Mouse (Mus musculus): ENCODE results near the gene Sgca.
A peak's percentile ranks its signal among the peaks of the same experiment; 100 is the strongest.
"Not testable (repeated sequence)": the region's sequence is repeated elsewhere in the genome, so short reads cannot be mapped to it uniquely, and the experiment has no call there.

Gene Sgca

DNA sequence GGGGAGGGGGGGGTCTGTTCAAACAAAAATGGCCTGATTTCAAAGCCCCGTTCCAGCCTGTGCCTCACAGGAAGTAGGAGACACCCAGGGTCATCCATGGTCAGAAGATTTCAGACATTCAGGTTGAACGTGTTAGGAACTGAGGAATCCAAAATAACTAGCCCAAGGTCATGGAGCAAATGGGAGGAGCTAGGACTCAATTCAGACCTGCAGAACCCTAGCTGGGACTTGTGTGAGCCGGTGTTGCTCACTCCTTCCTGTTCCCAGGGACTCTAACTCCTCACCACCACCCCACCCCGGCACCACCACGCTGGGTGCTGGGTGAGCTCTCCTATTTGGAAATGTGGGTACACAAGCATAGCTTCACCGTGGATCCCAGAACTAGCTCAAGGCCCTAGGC lies 11.2 kb upstream of the Sgca start:
- no peak for DNase-seq (ENCODE audit: low read depth)

DNA sequence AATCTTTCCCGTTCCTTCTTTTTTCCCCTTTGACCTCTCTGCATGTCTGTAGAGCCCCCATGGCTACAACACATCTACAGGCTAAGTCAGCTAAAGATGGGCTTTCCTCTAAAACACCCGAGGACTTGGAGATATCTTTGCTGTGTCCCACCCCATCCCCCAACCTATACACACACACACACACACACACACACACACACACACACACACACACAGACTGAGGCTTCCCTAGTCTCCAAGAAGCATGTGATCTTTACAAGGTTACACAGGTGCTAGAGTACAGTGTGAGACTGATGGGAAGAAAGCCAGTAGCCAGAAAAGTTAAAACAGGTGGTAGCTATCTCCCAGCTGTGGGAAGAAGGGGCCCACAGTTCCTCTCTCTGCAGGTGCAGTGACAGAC lies 10.3 kb upstream of the Sgca start:
- no peak for DNase-seq (ENCODE audit: low read depth)

DNA sequence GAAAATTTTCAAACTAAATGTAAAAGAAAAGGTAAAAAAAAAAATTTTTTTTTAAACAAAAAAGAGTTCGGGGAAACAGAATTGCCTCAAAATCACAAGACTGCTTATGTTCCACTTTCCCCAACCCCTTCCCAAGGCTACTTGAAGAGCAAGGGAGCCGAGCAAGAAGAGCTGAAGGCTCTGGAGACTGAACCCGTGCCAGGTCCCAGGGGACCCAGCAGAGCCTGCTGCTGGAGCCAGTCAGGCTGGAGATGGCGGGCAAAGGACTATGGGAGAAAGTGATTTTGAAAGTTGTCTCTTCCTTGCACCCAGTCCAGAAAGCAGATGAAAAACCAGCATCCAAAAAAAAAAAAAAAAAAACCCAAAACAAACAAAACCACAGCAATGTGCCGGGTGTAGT lies 9.7 kb upstream of the Sgca start:
- no peak for DNase-seq (ENCODE audit: low read depth)

DNA sequence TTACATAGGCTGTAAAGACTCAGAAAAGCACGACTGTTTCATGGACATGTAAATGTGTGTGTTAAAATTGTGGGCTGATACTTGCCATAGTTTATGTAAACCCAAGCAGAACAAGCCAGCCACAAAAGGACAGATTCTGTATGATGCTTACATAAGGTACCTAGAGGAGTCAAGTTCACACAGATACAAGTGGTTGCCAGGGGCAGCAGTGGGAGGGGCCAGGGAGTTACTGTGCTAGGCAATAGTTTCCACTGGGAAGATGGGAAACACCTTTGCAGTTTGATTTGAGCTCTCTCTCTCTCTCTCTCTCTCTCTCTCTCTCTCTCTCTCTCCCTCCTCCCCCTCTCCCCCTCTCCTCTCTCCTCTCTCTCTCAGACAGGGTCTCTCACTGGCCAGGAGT lies 9.0 kb upstream of the Sgca start:
- no peak for DNase-seq (ENCODE audit: low read depth)

DNA sequence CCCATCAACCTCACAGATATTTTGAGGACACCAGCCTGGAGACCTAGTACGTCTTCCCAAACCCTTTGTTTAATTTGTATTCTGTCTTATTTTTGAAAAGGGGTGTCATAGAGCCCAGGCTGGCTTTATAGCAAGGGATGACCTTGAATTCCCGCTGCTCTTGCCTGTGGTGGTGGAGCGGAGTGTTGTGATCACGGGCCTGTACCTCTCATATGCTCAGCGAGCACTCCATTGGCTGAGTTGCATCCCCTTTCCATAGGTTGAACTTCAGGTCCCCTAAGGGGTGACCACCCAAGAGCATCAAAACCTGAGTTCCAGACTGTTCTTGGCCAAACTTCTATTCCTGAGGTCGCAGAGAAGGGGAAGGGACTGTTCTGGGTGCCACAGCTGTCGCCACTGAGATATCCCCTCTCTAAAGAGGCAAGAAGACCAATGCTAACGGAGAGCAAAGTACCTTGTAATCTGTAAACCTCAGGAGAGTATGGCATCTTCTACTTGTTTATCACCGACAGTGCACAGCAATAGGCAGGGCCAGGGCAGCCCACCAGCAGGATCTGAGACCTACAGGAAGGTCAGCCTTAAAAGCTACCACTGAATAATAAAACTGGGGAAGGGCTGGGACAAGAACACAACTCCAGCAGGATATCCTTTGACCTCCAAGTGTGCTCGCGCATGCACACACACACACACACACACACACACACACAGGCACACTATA lies 3.5 kb upstream of the Sgca start:
- DNase-seq (ENCODE audit: low read depth) = no peak

DNA sequence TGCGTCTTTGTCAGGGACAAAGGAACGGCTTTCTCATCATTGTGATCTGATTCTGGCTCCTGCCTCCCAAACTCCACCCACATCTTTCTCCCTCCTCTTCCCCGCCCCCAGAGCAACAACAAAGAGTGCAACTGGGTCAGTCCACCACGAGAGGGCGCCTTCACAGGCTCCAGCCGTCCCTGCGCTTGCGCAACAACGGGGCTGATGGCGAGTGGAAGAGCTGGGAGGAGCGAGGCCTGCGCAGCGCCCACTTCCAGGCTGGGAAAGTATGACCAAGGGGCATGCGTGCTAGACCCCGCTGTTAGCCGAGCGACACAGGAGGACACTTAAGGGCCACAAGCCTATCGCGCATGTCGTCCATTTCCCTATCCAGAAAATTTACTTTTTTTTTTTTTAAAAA lies 2.8 kb upstream of the Sgca start:
- DNase-seq (ENCODE audit: low read depth) = peak; percentile 96

DNA sequence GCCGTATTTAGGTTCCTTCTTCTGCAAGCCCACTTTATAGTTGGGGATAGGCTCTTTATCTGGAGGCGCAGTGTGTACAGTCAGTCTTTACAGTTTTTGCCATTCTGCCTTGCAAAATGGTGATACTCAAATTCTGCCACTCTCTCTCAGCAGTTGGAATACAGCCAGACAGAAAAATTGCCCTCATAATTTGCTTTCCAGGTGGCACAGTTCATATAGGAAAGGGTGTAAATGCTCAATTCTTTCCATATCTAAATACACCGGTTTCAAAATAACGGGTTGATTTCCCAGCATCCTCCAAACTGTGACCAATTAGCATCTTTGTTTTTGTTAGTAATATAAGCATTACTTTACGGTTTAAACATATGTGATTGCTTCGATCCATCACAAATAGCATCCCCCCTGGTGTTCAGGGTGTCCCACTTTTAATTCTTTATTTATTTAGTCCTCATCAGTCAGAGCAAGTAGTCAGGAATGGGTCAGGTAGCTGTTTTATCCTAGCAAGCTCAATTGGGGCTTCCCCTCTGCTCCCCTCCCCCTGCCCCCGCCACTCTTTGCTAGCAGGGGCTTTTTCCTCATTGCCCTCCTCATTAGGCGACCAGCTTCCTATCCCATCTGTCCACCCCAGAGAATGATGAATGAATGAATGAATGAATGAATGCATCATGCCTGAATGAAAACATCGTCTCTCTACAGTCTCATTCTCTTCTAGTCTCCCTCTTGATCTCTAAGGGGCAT lies 2.2 kb upstream of the Sgca start:
- no peak for DNase-seq (ENCODE audit: low read depth)

DNA sequence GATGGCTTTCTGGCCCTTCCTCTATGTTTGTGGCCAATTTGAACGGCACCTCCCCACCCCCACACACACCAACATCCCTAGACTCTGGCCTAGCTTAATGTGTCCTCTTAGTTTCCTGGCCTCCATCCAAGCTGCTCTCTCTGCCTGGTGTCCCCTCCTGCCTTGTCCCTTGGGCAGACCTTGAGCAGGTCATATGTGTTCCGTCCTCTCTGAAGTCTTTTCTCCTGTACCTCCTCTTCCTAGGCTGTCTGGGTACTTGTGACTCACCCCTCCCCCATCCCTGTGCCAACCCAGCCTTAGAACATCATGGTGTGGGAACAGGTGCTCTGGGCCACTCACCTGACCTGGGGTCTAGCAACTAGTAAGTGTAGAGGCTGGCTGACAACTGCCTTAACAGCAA lies 1.2 kb downstream of the Sgca start:
- no peak for DNase-seq (ENCODE audit: low read depth)

DNA sequence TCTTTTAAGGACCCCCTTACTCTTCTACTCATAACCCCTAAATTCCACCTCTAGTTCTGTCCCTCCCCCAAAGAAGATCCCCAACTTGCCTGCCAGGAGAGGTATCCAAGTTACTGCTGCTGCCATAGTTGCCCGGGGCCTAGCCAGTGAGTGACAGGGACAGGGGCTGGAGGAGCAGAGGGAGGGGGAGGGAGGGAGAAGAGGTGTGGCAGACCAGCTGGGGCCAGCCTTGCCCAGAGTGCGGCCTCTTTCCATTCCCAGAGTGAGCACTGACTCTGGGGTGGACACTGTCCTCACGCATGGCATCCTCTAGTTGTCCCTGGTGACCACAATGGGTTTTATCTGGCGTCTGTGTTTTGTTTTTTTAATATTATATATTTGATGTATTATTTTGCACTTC lies 2.8 kb downstream of the Sgca start:
- no peak for DNase-seq (ENCODE audit: low read depth)

DNA sequence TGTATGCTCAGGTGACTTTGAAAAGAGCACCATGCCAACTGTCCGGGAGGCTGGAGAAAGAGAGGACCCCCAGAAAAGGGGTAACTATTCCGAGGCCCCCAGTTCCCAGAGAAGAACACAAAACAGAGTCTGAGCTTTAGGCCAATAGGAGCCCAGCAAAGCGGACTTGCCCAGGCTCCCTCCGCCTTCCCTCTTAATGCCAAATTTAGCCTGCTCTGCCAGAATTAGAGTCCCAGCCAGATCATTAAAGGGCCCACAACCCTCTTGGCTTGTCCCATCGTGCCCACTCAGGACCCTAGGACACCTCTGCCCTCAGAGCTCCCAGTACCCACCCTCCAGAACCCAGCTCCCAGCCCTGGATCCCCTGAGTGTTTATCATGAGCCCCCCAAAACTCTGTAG lies 3.2 kb downstream of the Sgca start:
- no peak for DNase-seq (ENCODE audit: low read depth)

DNA sequence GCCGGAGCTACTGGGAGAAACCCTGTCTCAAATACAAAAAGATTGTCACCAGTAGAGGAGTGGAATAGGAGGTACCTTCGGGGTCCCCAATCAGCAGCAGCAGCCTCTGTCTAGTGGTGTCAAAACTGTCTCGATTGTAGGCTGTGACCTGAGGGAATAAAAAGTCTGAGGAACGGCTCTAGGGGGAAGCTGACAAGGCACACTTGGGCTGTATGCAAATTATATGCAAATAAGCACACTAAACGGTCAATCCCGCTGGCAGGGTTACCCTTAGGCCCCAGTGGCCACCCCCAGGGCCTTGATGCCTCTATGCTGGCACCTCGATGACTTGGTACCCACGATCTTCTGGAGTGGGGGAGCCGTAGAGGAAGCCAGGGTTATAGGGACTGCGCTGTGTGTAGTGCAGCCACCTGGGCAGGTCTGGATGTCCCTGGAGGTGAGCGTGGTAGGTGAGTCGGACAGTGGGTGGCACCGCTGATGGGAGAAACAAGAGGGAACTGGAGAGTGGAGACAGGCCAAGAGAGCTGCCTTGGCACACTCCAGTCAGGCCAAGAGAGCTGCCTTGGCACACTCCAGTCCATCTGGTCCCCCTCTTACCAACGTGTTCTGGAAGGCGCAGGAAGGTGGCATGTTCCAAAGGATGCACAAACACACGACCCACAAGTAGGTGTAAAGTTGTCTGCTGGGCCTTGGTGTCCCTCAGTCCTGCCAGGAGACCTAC lies 4.1 kb downstream of the Sgca start:
- DNase-seq (ENCODE audit: low read depth) = no peak

DNA sequence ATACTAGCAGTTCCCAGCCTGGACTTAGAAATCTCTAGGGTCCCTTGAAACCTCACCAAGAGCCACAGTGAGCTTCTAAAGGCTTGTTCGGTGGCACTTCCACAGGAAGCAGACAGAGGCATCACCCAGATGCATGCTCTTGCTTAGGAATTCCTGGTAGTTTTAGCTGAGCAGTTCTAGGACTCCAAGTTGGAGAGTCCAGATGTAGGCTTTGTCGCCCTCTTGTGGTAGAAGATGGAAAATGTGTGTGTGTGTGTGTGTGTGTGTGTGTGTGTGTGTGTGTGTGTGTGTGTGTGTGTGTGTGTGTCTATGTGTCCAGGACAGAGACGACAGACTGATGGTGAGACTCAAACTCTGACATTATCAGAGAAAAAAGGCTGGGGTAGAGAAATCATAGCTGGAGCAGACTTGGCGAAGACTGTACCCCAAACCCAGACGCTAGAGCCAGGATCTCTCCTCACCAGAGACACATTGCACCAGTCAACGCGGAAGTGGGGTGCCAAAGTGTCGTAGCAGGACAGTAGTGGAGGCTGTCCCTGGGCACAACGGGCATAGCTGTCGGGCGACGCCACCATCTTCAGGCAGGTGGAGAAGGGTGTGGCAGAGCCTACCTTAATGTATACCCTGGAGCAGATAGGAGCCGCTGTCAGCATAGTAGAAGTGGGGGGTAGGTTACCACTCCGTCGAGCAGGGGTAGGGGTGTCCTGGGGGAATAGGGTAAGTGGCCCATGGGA lies 5.8 kb downstream of the Sgca start:
- peak; percentile 79 for DNase-seq (ENCODE audit: low read depth)

DNA sequence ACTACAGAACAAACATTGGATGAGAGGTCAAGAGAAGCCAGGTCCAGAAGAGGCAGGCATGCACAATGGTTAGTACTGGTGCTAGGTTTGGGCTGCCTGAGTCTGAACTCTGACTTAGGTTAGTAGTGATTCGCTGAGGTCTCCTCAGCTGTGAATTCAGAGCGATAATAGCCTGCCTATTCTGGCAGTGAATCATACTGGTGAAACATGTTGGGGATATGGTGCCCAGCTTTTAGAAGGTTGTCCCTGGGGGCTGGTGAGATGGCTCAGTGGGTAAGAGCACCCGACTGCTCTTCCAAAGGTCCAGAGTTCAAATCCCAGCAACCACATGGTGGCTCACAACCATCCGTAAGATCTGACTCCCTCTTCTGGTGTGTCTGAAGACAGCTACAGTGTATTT lies 6.4 kb downstream of the Sgca start:
- not testable (repeated sequence) for DNase-seq (ENCODE audit: low read depth)

DNA sequence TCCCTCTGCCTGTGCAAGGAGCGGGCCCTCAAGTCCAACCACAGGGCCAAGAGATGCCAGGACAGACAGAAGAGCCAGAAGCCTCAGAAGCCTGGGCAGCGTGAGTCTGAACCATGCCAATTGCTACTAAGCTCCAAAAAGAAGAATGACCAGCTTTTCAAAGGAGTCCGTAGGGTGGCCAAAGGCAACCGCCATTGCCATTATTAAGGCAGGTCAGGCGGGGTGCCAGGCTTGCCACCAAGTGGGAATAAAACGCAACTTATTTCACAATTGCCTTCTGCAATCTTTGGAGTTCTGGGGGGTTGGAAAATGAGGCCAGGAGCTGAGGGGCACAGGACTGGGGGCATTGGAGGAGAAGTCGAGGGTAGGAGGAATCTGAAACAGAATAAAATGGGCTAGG lies 7.9 kb downstream of the Sgca start:
- DNase-seq (ENCODE audit: low read depth) = no peak

DNA sequence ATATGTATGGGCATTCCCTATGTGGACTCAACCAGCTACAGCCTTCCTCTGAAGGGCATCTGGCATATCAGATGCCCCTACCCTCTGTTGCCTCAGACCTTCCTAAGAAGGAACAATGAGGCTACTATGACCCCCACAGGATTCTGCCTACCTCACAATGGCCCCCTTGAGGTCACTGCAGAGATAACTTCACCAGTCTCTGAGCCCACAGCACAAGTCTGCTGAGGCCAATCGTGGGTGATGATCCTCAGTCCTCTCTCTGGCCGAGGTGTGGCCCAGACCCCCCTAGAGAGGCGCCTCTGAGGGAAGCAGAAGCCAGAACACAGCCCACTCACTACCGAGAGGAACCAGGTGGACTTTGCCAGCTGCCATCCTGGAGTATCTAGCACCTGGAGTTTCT lies 8.7 kb downstream of the Sgca start, which contains the start of gene Hils1:
Gene Hils1 (plus strand): TSS at position 175 of the 400 bp plus-strand sequence.
- DNase-seq (ENCODE audit: low read depth) = no peak

DNA sequence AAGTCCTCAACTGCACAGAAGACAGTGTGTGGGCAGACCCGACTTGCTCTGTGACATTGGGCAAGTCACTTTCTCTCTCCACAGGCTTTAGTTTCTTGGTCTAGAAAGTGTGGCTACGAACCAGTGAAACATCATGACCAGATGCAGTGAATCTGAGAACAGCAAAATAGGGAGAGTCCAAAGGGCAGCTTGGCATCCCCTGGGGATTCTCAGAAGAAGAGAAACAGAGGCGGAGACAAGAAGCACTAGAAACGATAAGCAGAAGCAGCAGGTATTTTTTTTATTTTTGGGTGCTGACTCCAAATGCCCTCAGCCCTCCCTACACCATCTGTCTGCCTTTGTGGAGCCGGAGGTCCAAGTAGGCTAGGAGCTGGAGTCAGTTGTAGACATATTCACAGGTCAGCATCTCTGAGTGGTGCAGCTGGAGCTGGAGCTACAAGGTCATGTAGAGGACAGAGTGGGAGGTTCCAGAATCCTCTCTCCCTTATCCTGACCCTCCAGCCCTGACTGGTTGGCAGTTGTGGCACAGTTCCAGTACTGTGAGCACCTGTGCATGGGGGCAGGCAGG lies 13.5 kb downstream of the Sgca start:
- no peak for DNase-seq (ENCODE audit: low read depth)

DNA sequence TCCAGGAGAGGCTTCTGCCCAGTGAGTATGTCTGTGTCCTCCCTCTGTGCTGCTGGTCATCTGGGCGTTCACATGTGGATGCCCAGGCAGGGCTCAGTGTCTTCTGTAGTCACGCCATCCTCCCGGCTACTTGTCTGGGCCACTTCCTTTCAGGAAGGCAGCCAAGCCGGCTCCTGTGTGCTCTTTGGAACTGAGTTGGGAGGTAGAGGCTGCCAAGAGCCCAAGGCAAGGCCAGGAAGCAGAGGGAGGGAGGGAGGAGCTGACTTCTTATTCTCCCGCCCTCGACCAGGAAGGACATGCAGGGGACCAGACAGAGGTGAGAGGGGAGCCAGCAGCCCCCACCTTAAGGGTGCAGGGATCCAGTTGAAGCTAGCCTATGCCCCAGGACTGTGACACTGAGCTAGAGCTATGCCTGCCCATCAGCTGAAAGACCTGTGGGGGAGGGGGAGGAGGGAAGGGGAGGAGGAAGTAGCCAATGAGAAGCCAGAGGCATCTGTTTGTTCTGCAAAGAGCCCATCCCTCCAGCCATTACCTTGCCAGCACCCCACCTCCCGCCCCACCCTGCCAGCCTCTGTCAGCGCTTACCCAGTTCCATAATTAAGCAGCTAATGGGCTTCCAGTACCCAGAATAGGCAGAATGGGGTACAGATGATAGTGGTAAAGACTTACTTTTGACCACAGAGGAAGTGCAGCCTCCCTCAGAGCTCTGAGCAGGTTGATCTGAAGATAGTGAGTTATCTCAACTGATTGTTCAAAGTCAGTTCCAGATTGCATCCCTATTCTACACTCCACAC lies 17.9 kb downstream of the Sgca start:
- DNase-seq (ENCODE audit: low read depth) = peak; percentile 36

DNA sequence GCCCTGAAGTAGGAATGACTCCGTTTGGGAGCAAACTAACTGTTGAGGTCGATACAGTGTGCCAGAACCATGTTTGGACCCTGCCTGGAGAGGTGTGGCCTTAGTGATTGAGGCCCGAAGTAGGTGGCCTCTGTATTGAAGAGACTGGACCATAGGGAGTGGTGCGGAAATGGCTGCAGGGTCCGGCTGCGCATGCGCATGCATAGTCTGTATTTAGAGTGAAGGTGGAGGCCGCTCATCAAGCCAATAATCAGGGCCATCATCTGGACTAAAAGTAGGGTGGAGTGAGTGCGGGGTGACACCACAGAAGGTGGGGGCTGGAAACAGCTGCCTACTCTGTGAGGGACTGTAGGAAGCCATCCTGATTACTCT lies 18.4 kb downstream of the Sgca start:
- DNase-seq (ENCODE audit: low read depth) = no peak

DNA sequence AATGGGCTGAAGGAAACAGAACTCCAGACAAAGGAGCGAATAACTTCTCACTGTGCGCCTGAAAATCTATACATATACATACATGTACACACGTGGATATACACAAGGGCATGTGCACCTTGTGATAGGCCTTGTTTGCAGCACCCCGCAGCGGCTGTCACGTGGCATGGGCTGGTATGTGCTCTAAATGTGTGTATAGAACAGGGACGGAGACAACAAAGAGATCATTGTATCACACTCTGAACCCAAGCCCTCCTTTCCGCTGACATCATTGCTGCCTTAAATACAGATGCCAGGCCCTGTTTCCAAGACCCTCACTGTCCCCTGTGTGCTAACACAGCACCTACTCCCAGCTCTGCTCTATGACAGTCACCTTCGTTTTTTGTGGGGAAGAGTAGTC lies 21.0 kb downstream of the Sgca start:
- DNase-seq (ENCODE audit: low read depth) = no peak

DNA sequence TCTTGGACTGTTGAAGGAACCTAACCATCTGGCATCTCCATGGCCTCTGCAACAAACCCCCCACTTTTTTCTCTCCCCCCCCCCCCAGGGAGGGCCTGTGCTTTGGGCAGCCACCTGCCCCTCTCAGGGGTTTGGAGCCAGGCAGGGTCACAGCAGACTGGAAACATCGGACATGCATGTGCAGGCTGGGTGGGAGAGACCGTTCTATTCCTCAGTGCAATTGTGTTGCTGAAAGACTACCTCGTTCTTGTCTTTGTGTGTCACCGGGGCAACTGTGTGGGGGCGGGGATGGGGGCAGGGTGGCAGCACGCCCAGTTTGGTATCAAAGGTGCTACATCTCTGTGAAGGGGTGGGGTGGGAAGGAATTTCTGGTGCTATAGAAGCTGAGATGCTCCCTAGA lies 24.0 kb downstream of the Sgca start:
- DNase-seq (ENCODE audit: low read depth) = no peak

DNA sequence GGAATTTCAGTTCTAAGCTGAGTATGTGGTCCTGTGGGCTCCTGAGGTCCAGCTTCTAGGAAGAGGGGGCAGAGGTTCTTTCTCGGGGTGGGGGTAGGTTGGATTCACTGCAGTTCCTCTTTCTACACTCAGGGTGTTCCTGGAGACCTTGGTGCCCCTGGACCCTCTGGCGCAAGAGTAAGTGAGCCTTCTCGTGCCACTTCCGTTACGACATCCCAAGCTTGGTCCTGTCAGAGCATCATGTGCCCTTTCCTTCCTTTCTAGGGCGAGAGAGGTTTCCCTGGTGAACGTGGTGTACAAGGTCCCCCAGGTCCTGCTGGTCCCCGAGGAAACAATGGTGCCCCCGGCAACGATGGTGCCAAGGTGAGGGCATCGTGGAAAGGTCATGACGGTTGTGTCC lies 30.9 kb downstream of the Sgca start:
- no peak for DNase-seq (ENCODE audit: low read depth)
